Mouse (Mus musculus) effector memory CD4-positive, alpha-beta T cell, adult 5 months (primary cell): ENCODE results near the gene Hadh. TPM values are rescaled to one million over a fixed set of nuclear protein-coding genes. Genes with fewer than 3 reads are reported as not detected.

Experiments used
- polyA plus RNA-seq: library from polyadenylated mRNA; unstranded; fragments of 100-300 nt; shearing (Covaris generic); gene quantifications from one replicate; pipeline ENCODE4 v1.2.1, GENCODE M21; 2017

Hadh gene
- polyA plus RNA-seq, result 47.1 TPM

DNA sequence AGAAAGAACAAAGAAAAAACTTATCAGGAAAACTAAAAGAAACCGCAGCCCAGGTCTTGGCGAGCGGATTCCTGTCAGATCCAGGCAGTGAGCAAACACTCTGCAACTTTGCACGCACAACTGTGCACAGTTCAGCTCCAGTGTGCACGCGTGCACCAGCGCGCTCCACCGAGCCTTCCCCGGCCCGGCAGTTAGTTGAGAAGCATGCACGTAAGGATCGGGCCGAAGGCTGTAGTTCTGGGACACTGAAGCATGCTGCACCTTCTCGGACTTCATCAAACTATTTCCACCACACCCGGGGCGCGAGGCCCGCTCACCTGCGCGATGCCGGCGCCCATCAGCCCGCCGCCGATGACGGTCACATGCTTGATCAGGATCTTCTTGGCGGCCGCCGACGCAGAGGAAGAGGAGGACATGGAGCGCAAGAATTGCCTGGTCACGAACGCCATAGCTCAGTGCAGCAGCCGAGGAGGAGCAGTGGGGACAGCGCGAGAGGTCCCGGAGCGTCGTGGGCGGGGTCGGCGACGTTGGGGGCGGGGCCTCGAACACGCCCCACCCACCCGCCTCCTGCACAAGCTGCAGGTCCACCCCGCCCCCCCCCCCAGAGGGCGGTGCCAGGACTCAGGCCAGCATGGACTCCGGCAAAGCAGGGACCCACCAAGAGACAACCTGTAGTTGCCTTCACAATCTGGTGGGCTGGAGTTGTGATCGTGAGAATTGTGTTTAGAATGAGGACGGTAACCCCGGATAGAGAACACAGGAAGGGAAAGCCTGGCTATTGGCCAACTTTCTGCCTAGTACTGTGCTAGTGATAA, at the start of gene Hadh:
TSS of gene Hadh (minus strand) at position 543 of the 815 bp plus-strand sequence.

DNA sequence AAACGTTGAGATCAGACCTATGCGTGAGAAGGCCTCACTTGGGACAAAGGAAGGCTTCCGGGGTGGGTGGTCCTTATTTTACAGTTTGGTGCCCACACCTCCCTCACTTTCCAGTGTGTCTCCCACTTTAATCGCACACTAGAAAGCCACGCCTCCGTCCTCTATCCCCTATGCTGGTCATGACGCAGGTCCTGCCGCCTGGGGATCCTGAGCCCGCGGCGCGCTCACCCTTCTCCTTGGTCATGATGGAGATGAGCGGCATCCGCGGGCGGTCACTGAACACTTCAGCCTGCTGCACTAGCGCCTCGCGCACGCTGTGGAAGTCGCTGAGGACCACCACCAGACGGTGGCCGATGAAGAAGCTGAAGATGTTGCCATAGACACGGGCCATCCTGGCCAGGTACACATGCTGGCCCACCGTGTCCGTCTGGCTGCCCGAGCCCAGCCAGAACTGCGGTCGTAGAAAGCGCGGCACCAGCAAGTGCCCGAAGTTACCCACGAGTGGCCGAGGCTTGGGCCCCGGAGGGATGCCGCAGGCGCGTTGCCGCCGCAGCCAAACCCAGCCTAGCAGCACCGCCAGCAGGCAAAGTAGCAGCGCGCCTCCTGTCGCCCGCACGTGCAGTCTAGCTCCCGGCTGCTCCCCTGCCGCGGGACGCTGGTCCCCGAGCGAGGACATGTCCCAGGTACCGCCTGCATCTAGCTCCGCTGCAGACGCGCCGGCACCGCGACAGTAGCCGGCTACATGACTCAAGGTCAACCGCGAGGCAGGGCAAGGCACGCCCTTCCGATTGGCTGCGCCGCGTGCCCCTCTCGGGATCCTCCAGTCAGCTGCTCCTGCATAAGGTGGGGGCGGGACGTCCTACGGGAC, 30.8 kb upstream of the Hadh start, which contains the start of gene Cyp2u1:
TSS of gene Cyp2u1 (minus strand) at position 776 of the 868 bp plus-strand sequence.

Other genes starting within 250 kb of the Hadh start
- gene Lef1, start 161.6 kb downstream of the Hadh start, polyA plus RNA-seq, result 265 TPM
- 0.77 TPM for gene Cyp2u1, start 31.1 kb upstream of the Hadh start, polyA plus RNA-seq
- gene Sgms2, start 219.3 kb upstream of the Hadh start, polyA plus RNA-seq, result 0.09 TPM